Mouse (Mus musculus) large intestine, adult 2 months (tissue): ENCODE results near the gene Kng2. TPM values are rescaled to one million over a fixed set of nuclear protein-coding genes. Genes with fewer than 3 reads are reported as not detected.
"Not testable (repeated sequence)": the region's sequence is repeated elsewhere in the genome, so short reads cannot be mapped to it uniquely, and the experiment has no call there.

Experiments
- DNase-seq: peaks from one replicate; pipeline ENCODE4 v3.0.0-alpha.2; 2012; ENCODE audit warnings: low read depth, low spot score
- WGBS: fragments of 180-500 bp; shearing (Covaris S2); methylation state at CpG from one replicate; pipeline ENCODE4 v1.1.7; 2018; 5-methylcytosine and 5-hydroxymethylcytosine counted together
- polyA plus RNA-seq: library from polyadenylated mRNA; depleted of rRNA; stranded (reverse); fragments of >200 nt; gene quantifications from 2 replicates; pipeline ENCODE4 v1.2.3, GENCODE M21; 2012; rRNA removed

Kng2 gene
- 0.05 TPM in 1 of 2 replicates, not detected in the other for polyA plus RNA-seq

DNA sequence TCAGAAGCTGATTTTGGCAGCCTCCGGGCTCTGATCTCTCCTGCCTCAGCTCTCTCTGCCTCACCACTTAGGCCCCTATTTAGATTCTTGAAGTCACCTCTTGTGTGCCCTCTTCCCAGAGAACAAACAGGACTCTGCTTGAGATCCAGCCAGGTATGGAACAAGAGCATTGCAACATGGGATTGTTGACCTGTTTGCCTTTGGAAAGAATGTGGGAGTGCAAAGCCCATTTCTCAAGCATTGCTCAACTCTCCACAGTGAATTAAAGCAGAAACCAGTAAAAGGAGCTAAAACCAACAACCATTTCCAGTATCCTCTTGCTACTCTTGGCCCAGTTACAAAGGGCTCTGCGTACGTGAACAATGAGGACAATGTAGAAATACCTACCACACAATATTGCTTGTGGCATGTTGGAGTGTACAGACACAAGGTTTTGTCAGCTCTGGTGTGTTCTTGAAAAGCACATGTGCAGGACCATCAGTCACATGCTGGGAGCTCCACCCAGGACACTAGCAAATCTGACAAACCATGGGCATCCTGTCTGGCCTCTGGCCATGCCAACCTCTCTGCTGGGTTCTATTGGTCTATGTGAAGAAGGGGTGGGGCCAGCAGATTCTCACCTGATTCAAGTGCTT, at the start of gene Kng2:
Gene Kng2, minus strand, starts transcription at position 517 of the 635 bp plus-strand sequence.
- not testable (repeated sequence) for DNase-seq
- 84% methylated on average over 3 of the region's 3 CpGs for WGBS

DNA sequence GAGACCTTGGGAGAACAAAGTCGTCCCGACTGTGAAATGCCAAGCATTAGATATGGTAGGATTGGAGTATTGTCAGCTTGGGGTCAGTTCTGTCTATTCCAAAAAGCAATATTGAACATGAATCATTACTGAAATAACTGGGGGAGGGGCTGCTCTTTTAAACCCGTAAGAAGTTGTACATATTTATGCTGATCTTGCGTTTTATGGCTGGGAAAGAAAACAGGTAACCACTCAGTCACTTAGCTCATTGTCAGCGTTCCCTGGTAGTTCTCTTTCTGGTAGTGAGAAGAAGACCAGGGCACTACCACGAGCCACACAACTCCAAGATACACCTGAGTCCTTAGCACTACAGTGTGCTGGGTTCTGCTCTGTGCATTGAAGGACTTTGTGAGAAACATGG, 48.2 kb upstream of the Kng2 start:
- WGBS = 79% methylated on average over 6 of the region's 6 CpGs
- DNase-seq = not testable (repeated sequence)

- 89% methylated on average over 5 of the region's 5 CpGs for WGBS
- not testable (repeated sequence) for DNase-seq
Measured at GRCm38 (mm10) chr16:23060781-23061325, 31.6 kb upstream of the Kng2 start.

GRCm38 (mm10) chr16:23059630-23060029, 30.3 kb upstream of the Kng2 start:
- DNase-seq = not testable (repeated sequence)
- WGBS = 37% methylated on average over 4 of the region's 4 CpGs

DNA sequence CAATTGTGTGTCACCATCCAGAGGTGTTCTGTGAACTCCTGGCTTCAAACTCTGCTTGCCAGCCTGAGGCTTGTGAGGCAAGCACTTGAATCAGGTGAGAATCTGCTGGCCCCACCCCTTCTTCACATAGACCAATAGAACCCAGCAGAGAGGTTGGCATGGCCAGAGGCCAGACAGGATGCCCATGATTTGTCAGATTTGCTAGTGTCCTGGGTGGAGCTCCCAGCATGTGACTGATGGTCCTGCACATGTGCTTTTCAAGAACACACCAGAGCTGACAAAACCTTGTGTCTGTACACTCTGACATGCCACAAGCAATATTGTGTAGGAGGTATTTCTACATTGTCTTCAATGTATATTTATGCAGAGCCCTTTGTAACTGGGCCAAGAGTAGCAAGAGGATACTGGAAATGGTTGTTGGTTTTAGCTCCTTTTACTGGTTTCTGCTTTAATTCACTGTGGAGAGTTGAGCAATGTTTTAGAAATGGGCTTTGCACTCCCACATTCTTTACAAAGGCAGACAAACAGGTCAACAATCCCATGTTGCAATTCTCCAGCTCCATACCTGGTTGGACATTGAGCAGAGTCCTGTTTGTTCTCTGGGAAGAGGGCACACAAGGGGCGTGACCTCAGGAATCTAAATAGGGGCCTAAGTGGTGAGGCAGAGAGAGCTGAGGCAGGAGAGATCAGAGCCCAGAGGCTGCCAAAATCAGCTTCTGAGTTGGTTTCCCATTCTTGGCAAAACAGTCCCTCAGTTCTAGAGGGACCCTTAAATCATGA, 28.6 kb upstream of the Kng2 start, which contains the start of gene Kng1:
Gene Kng1, plus strand, starts transcription at position 198 of the 780 bp plus-strand sequence.
- not testable (repeated sequence) for DNase-seq
- 75% methylated on average over 1 of the region's 1 CpGs for WGBS

DNA sequence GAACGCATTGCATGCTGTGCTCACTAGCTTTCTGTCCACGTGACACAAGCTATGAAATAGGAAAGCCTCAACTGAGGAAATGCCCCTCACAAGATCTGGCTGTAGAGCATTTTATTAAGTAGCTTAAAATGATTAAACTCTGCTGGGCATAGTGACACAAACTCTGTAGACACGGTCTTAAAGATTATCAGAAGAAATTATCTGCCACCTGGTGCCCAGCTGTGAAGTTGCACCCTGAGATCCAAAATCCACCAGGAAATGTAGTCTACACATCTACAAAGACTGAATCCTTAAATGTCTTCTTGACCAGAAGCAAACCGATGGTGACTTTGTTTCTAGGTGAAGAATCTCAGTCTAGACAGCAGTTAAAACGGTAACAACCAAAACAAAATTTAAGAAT, 17.0 kb upstream of the Kng2 start:
- DNase-seq = no peak
- WGBS = 53% methylated on average over 5 of the region's 5 CpGs

DNA sequence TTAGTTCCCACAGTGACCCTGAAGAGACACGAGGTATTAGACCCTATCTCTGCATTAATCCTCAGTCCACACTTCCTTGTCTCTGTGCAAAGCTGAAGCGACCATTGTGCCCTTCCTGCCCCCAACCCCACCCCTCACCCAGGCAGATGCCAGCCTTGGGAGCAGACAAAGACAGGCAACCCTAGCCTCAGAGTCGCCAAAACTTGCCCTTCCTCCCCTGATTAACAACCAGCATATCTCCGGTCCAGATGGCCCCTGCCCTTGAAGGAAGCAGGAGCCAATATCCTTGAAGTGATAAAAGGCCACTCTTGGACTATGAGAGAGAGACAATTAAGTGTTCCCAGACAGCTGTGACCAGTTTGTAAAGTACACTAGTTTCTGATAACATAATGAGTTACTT, 11.6 kb upstream of the Kng2 start:
- DNase-seq = no peak
- WGBS = 15% methylated on average over 4 of the region's 4 CpGs

- 21% methylated on average over 4 of the region's 4 CpGs for WGBS
- peak; percentile 55 for DNase-seq
Measured at GRCm38 (mm10) chr16:23039281-23039680, 10.0 kb upstream of the Kng2 start.

GRCm38 (mm10) chr16:23037744-23038143, 8.5 kb upstream of the Kng2 start:
- DNase-seq = no peak
- 52% methylated on average over 7 of the region's 7 CpGs for WGBS

GRCm38 (mm10) chr16:23033673-23034072, 4.4 kb upstream of the Kng2 start:
- 90% methylated on average over 4 of the region's 4 CpGs for WGBS
- no peak for DNase-seq

GRCm38 (mm10) chr16:23030673-23031435, 1.6 kb upstream of the Kng2 start:
- DNase-seq = no peak
- WGBS = 82% methylated on average over 5 of the region's 5 CpGs

DNA sequence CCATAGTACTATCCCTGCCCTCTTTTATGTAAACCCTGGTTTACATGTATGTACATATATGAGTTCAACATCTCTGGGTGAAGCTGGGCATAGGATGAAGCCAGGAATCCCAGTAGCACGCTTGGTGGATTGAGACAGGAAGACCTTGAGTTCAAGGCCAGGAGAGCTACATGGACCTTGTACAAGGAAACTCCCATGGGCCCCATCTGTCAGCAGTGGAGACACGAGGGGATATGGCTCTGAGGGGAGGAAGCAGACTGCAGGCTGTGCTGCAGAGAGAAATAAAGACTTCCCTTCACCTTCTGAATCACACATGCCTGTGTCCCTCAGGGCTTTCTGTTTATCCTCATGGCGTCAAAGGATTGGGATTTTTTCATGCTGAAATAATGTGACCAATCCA, 1.9 kb downstream of the Kng2 start:
- 29% methylated on average over 3 of the region's 3 CpGs for WGBS
- not testable (repeated sequence) for DNase-seq

GRCm38 (mm10) chr16:23026582-23026981, 2.7 kb downstream of the Kng2 start:
- DNase-seq = no peak

DNA sequence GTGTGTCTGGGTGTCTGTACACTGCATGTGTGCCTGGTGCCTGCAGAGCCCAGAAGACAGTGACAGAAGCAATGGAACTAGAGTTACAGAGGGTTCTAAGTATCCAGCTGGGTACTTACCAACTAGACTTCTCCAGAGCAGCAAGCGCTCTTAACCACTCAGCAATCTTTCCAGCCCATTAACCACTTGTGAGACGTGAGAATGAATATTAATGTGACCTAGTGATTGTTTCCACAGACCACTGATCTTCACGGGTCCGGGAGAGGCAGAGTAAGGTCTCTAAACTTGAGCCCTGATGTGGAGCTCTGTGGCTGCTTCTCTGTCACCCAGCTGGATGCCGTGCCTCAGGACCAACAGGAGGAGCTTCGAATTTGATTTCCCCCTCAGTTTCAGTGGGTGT, 4.2 kb downstream of the Kng2 start:
- 73% methylated on average over 6 of the region's 6 CpGs for whole genome bisulfite sequencing
- no peak for DNase-seq

DNA sequence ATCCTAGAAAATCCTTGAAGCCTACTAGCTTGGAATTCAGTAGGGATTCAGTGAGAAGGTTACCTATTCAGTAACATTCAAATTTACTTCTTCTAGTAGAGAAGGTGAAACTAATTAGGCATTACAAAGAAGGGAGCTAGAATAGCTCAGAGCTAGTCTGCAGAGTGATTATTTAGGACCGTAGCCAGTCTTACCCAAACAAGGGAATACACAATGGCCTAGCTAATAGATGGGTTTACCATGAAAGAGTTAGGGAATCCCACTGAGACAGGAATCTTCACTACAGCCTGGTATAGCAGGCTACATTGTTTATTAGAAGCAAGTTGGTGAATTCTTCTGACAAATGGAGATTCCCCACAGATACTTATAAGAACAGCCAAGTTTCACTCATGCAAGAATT, 8.7 kb downstream of the Kng2 start:
- WGBS = 84% methylated on average over 1 of the region's 1 CpGs
- not testable (repeated sequence) for DNase-seq

DNA sequence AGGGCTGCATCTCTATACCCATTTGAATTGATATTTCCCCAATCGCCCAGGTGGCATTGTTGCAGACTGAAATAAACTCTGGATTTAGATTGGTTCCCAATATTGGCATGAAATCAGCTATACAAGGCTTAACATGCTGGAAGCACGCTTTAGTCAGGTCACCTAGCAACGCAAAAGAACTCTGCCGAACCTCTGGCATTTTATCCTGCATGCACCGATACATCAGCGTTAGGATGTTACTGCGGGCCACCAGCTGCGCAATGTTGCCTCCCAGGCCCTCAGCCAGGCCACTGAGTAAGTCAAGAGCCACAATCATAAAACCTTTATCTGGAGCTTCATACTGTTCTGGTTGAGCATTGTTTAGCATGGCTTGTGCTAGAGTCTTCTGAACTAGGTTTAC, 14.6 kb downstream of the Kng2 start:
- WGBS = 86% methylated on average over 8 of the region's 8 CpGs

DNA sequence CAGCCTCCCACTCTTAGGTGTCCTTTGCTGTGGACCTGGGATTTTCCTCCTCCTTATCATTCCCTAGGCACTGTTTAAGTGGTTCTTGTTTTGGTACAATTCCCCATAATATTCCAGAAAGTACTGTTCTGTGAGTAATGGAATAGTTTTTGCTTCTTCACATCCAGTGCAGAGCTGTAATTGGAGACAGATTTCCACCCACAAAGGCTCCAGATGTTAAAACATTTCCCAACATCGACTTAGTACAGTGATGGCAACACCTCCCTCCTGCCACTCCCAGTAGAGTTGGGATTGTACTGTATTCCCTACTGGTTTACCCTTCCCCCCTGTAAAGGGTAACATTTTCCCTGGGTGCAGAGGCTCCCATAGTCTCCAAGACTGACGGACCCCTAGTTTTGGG, 15.5 kb downstream of the Kng2 start:
- not testable (repeated sequence) for DNase-seq
- 58% methylated on average over 2 of the region's 2 CpGs for WGBS

More for the DNA sequence above, 14.6 kb downstream of the Kng2 start:
- not testable (repeated sequence) for DNase-seq

DNA sequence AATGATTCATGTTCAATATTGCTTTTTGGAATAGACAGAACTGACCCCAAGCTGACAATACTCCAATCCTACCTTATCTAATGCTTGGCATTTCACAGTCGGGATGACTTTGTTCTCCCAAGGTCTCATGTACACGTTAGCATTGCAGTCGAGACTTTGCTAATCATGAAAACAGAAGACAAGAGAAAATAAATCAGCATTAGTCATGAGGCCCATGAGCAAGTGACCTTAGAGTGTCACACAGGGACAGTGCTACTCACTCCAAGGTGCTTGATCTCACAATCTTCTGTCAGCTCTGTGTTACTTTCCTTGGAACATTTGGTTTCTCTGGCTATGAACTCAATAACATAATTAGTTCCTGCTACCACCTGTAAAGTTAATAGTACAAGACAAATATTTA, 32.3 kb downstream of the Kng2 start:
- DNase-seq = not testable (repeated sequence)
- WGBS = 76% methylated on average over 3 of the region's 3 CpGs

- WGBS = 52% methylated on average over 1 of the region's 1 CpGs
- no peak for DNase-seq
Measured at GRCm38 (mm10) chr16:22967383-22968030, 61.8 kb downstream of the Kng2 start.

- DNase-seq = no peak
Measured at GRCm38 (mm10) chr16:22963293-22963692, 66.0 kb downstream of the Kng2 start.
